Mouse (Mus musculus) left cerebral cortex, adult 18-20 months (tissue): Measurements from ENCODE around the gene Zfp280b. TPM values are rescaled to one million over a fixed set of nuclear protein-coding genes. Genes with fewer than 3 reads are reported as not detected.
"Not testable (repeated sequence)": the region's sequence is repeated elsewhere in the genome, so short reads cannot be mapped to it uniquely, and the experiment has no call there.

Experiments used
- DNase-seq, 2 experiments: peaks; one replicate each; pipeline ENCODE4 v3.0.0; 2021 to 2022; ENCODE audit warnings: low spot score in 2 of 2, mixed read lengths in 1 of 2
- long read RNA-seq, 2 experiments: library from polyadenylated mRNA; stranded (forward); transcript quantifications; one replicate each; pipeline ENCODE4 v2.0.0; 2021
- total RNA-seq, 2 experiments: library from RNA; stranded (reverse); gene quantifications; 2 replicates each; pipeline ENCODE4 v1.2.3; 2021

Gene Zfp280b
- 10 to 100 TPM; 15.4 to 17.5 TPM for total RNA-seq
- long read RNA-seq, experiment 1, full-length matches to known transcripts = 11 of 13 reads
- long read RNA-seq, experiment 1, partial matches to known transcripts = 0 of 13 reads
- long read RNA-seq, experiment 1, other reads (novel, unspliced or antisense) = 2 of 13 reads
- long read RNA-seq, experiment 2, full-length matches to known transcripts = 3 of 9 reads
- long read RNA-seq, experiment 2, partial matches to known transcripts = 0 of 9 reads
- long read RNA-seq, experiment 2, other reads (novel, unspliced or antisense) = 6 of 9 reads

DNA sequence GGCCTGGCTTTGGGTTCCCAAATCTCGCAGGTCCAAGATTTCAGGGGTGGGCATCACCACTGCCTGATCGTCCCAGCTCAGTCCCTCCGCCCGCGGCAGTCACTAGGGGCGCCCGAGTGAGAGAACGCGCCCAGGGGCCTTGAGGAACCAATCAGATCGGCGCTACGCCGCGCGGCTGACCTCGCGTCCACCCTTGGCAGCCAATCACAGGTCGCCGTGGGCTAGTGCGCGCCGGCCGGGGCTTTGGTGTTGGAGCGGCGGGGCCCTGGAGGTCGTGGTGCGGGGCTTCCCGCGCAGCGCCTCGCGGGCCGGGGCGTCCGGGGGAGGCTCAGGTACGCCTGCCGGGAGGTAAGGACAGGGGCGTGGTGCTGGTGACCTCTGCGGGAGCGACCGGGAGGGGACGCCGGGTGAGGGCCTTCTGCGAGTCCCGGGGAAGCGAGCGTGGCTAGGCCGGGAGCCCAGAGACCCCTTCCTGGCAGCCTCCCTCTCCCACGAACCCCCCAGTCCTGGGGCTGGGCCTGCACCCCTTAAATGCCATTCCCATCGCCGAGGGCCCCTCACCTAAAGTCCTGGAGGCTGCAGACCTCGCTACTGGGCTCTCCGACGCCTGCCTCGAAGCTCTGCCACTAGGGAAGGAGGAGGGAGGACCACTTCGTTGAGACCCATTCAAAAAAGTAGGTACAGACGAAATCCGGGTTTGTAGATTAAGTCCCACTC is at the start of gene Zfp280b:
Gene Zfp280b (plus strand): TSS at position 249 of the 717 bp plus-strand sequence.
- DNase-seq = peak; percentile 96

DNA sequence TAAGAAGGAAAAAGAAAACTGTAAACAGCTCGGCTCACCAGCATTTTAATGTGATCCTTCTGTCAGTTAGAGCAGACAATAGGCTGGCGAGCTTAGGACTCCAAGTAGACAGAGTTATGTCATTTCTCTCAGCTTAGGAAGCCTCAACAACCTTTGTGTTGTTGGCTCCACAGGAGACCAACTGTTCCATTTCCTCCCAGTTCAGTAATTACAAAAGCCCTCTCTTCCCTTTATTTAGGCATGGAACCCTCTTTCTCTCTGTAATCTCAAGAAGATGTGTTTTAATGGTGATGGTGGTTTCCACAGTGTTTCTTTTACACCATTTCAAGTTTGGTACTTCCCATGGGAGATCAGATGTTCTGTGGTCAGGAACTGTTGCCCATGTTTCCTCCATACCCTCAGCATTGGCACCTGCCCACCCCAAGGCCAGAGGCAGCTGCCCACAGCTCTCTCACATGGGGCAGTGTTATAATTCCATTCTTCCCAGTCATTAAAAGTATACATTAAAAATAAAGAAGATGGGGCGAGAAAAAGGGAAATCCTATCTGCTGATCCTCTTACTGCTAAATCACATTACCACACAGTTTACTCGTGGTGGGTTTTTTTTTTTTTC is 41.9 kb upstream of the Zfp280b start:
- no peak for DNase-seq

DNA sequence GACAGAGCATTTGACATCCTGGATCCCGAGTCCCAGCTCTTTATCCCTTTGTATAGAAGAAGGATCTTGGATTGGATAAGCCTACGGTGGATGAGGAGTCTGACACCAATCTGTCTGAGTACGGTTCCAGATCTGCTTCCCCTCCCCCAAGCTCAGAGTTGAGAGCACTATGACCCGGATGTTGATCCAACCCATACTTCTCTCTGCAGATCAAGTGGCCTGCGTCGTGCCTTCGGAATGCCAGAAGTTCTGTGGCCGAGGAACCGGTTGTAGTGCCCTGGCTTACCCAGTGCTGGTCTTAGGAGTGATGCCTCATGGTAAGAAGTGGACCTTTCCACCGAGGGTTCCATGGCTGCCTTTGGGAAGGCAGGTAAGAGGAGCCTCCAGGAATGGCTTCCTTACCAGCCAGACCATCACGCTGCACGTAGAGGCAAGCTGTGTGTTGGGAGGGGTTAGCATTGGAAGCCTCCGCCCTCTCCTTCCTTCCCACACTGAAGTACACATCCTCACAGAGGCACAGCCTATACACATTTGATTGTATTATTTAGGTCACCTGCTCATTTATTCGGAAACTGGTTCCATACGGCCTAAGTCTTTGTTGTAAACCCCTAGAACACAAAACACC is 38.7 kb upstream of the Zfp280b start:
- no peak for DNase-seq

GRCm38 (mm10) chr10:75994531-75995210 is 37.8 kb upstream of the Zfp280b start:
- not testable (repeated sequence) for DNase-seq

- no peak for DNase-seq
These were observed 37.0 kb upstream of the Zfp280b start for GRCm38 (mm10) chr10:75995463-75995862.

- no peak for DNase-seq
These were observed 36.1 kb upstream of the Zfp280b start for GRCm38 (mm10) chr10:75996315-75996714.

- no peak for DNase-seq
These were observed 31.3 kb upstream of the Zfp280b start for GRCm38 (mm10) chr10:76001160-76001559.

GRCm38 (mm10) chr10:76002101-76002521 is 30.3 kb upstream of the Zfp280b start:
- DNase-seq = no peak

DNA sequence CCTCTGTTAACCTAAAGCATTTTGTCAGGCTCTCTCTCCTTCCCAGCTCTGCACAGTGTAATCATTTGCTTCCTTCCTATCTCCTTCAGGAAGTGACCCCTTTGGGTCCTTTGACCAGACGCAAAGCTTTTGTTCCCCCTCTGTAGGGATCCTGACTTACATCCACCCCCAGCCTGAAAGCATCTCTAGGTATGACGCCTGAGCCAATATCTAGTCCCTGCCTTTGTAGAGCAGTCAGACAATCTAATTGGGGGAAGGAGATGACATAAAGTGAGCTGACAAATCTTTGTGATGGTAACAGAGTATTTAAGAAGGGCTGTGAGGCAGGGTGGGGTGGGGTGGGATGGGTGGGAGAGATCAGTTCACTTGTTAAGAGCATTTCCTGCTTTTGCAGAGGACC is 29.8 kb upstream of the Zfp280b start:
- DNase-seq = no peak

GRCm38 (mm10) chr10:76003221-76003620 is 29.2 kb upstream of the Zfp280b start:
- DNase-seq = no peak

DNA sequence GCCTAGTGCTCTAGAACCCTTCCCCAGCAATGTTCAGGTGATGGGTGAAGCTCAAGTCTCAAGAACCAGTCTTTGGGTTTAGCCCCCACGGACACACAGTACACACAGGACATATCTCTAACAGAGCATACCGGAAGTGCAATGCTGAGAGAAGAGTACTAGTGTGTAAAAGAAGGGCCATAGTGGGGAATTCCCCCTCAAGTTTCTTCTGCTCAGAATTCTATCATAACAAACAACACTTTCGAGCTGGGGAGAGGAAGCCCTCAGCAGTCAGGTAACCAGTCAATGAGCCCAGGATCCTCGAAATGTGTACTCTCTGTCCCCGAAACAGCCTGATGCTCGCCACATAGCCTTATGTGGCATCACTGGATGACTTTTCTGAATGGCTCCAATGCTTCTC is 26.1 kb upstream of the Zfp280b start:
- no peak for DNase-seq

DNA sequence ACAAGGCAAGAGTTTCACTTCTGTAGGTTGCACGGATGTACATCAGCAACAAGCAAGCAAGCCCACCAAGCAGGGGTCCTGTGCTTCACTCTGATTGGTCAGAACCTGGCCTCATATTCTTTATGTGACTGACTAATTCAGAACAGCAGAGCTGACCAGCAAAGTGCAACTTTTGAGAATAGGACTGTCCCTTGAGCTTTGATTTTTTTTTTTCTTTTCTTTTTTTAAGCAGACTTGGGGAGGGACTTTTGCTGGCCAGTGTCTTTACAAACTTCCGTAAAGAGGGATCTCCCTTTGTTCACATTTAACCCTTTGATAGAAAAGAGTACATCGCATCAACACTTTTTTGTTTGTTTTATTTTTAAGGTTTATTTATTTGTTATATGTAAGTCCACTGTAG is 22.6 kb upstream of the Zfp280b start:
- no peak for DNase-seq

DNA sequence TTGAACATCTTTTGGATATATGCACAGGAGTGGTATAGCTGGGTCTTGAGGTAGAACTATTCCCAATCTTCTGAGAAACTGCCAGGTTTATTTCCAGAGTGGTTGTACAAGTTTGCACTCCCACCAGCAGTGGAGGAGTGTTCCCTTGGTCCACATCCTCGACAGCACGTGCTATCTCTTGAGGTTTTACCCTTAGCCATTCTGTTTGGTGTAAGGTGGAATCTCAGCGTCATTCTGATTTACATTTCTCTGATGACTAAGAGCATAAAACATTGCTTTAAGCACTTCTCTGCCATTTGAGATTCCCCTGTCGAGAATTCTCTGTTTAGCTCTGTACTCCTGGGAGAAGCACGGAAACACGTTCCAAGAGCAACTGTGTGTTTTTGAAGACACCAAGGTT is 19.5 kb upstream of the Zfp280b start:
- no peak for DNase-seq

GRCm38 (mm10) chr10:76016886-76017285 is 15.6 kb upstream of the Zfp280b start:
- DNase-seq = no peak

- no peak for DNase-seq
These were observed 10.7 kb upstream of the Zfp280b start for GRCm38 (mm10) chr10:76021728-76022127.

- DNase-seq = no peak
These were observed 8.5 kb upstream of the Zfp280b start for GRCm38 (mm10) chr10:76023921-76024320.

DNA sequence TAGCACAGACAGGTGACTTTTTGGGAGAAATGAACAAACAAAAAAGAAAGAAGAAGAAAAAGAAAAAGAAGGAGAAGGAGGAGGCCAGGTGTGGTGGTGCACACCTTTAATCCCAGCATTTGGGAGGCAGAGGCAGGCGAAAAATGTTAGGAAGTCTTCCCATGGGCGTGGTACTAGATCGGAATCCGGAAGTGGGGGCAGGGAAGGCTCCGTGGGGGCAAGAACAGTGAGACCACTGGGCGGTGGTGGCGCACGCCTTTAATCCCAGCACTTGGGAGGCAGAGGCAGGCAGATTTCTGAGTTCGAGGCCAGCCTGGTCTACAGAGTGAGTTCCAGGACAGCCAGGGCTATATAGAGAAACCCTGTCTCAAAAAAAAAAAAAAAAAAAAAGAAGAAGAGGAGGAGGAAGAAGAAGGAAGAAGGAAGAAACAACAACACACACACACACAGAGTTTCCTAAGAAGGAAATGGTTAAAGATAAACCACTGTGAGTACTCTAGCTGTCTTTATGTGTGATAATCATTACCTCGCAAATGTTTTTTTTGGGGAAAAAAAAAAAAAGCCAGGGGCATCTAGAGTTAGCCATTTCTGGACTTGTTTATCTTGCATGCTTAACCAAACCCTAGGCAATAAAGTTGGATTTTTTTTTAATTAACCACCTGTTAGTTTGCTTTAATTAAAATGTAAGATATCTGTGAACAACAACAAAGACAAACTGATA is 6.8 kb upstream of the Zfp280b start:
- no peak for DNase-seq

- DNase-seq = no peak
These were observed 5.1 kb upstream of the Zfp280b start for GRCm38 (mm10) chr10:76027127-76028015.

- no peak for DNase-seq
These were observed 4.5 kb upstream of the Zfp280b start for GRCm38 (mm10) chr10:76028016-76028366.

DNA sequence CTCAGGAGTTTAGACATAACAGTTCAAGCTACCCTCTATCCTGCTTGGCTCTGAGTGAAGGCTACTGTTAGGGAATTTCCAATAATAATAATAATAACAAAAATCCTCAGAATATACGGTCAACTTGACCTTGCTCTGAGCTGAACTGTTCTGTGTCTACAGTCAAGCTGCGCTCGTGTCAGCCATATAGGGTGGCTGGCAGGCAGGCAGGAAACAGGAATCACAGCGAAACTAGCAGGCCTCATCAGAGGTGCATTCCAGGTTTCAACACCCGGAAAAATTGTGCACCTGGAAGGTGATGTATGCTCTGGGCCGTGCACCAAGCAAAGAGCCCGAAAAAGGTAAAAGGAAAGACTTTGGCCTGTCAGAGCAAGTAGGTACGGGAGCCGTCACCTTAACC is 4.1 kb upstream of the Zfp280b start:
- no peak for DNase-seq
